Mouse (Mus musculus): ENCODE results near the gene Nos3. TPM values are rescaled to one million over a fixed set of nuclear protein-coding genes. Genes with fewer than 3 reads are reported as not detected.
A peak's percentile ranks its signal among the peaks of the same experiment; 100 is the strongest.

The Nos3 gene
- total RNA-seq, 4 experiments from 2014 or later = 21.4 to 26.9 (median 23.8) TPM

DNA sequence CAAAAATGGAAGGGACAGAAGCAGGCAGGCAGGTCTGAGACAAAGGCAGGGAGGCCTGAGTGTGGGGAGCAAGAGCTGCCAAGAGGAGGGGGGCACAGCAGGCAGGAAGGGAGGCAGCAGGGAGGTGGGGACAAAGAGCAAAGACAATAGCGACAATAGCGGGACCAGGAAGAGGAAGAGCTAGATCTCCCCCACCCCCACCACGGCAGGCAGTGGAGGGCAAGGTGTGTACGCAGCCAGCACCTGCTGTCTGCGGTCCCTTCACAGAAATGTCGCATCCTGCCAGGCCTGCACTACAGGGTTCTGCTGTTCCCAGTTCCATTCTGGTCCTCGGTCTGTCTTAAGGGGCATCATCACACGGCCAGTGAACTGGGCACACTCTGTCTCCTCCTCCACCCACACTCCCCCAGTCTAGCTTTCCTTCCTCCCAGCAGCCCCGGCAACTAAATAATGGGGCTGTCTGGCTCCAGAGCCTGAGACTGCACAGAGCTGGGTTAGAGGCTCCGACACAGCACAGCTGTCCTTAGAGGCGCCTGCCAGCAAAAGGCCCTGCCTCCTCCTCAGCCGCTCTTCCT lies 20.0 kb upstream of the Nos3 start:
- DNase-seq (ENCODE audit: low spot score) = no peak

DNA sequence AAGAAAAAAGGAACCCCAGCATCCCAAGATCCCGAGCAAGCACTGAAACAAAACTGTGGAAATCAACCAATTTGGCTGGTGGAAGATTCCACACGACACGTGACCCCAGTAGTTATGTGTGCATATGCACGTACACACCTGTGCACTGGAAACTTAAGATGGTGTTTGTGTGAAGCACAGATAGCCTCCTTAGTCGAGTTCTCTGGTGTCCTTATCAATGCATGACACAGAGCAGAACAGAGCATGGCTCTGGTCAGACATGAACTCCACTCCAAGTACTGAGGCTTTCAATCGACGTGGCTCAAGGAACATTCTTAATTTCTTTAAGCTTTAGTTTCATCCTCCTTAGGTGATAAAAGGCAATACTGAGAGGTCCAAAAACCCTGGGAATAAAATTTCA lies 18.3 kb upstream of the Nos3 start:
- no peak for DNase-seq (ENCODE audit: low spot score)

DNA sequence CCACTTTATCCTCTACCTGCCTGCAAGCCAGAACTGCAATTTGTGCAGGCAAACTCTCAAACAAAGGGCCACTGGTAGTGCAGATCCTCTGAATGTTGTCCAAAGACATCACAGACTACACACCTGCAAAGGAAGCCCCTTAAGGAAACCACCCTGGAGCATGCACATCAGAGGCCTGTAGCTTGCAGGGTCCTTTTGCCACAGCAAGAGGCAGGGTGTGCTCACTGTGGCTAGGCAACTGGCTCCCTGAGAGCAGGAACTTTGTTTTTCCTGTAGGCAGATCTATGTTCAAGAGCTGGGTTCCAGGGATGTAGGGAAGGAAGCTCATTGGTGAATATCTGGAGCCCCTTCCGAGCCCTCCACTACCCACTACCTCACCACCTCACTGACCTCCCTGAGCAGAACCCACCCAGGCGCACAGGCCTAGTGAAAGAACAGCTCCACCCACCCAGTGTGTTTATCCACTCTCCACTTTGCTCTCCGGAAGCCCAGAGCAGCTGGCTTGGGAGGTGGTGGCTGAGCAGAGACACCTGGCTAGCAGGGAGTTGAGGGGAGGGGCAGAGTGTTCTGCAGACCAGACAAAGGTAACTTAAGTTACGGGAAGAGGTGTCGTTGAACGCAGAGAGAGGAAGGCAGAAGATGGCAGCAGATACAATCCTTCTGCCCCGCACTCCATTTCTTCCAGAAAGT lies 17.3 kb upstream of the Nos3 start:
- DNase-seq (ENCODE audit: low spot score) = no peak

DNA sequence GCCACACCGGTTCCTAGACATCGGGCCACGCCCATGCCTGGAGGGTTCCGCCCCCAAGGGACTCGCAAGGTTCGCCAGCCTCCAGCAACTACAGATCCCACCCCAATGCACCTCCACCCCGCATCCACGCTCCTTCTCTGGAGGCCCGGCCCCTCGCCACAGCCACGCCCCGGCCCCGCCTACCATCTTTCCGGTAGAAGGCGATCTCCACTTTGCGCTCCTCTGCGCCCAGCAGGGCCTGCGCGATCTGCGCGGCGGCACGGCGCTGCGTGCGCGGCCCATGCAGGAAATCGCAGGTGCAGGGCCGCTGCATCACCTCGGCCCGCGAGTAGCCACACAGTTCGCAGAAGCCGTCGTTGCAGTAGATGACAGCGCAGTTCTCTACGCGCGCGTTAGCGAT lies 16.5 kb upstream of the Nos3 start:
- DNase-seq (ENCODE audit: low spot score) = no peak

DNA sequence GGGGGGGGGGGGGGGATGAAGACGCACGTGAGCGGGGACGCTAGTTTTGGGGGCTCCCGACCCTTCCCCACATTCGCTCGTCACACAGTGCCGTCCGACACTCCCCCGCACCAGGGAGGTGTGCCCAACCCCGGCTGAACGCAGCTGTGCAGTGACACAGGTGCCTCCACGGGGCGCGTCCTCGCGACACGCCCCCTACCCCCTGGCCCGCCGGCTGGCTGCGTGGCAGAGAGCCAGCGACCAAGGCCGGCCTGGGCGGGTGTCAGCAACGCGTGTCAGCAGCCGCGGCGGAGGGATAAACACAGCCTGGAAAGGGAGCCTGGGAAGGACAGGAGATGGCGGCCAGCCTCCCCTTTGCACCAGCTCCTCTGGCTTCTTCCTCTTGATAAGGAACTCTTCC lies 16.1 kb upstream of the Nos3 start:
- no peak for DNase-seq (ENCODE audit: low spot score)

DNA sequence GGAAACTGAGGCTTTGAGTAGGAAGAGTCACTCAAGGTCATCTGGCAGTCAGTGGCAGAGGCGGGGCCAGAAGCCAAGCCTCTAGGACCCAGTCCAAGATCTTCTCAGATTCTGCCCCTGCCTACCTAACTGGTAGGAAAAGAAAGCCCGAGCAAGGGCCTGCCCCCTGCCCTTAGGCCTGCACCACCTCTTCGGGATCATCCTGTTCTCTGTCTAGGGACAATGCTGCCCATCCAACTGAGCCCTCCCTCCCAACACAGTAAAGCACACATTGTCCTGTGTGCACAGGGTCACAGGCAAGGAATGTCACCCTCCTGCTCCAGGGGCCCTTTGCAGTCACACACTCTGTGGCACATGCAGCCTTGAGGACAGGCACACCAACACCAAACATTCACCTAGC lies 14.5 kb upstream of the Nos3 start:
- DNase-seq (ENCODE audit: low spot score) = no peak

DNA sequence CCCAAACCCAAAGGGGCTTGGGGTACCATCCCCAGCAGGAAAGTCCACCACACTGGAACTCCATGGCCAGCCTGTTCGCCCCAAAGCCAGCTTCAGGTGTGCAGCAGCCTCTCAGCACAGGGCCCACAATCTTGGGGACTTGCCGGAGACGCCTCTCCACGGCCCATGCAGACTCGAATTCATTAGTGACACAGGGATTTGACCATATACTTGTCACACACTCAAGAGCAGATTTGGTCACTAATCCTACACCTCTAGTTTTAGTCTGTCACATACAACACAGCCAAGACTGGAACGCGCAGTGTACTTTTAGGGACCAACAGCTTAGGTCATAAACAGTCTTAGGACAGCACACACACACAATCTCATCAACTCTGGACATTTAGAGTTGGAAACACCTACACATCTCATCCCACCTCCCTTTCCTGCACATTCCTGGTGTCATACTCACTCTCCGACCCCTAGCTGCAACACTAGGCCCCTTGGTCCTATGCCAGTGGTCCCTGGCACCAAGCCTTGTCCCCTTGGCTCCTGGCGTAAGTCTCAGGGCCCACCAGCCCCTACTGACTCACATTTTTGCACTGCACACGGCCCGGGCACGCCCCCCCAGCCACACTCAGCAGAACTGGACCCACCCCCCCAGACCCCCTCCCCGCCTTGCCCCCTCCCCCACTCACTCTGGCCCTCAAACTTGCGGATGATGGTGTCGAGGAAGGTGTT lies 13.9 kb upstream of the Nos3 start:
- DNase-seq (ENCODE audit: low spot score) = no peak

DNA sequence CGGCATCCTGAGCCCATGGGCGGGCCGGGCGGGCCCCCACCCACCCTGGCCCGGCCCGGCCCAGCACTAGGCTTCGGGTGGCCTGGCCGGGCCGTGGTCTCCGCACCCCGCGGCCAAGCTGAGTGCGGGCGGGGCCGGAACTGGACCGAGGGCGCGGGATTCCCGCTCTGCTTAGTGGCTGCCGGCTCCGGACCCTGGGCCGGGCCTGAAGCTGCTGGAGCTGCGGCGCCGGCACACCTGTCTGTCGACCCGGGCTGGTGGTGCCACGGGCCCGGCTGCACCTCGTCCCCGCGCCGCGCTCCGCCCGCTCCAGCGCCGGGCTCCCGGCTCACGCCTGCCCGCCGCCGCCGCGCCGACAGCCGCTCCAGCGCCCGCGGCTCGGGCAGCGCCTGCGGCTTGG lies 13.3 kb upstream of the Nos3 start, which contains the start of gene Kcnh2:
Kcnh2 (minus strand) TSS at position 327 of the 400 bp plus-strand sequence.
- no peak for DNase-seq (ENCODE audit: low spot score)

DNA sequence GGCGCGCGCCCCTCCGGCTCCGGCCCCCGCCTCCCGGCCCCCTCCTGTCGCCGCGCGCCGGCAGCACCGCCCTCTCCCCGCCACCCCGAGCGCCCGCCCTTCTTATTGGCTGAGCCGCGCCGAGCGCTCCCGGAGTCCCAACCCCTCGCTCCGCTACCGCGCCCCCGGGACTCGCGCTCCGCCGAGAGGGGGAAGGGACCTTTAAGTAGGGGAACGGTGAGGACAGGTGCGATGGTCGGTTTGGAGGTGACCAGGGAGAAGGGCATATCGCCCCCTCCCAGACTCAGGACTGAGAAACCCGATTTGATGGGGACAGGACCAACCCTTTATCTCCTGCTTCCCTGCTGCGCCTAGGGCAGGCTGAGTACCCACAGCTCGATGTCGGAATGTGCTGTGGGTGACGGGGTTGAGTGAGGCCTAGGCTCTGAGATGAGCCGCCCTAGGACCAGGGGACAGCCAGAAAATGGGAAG lies 12.9 kb upstream of the Nos3 start:
- peak; percentile 69 for DNase-seq (ENCODE audit: low spot score)

DNA sequence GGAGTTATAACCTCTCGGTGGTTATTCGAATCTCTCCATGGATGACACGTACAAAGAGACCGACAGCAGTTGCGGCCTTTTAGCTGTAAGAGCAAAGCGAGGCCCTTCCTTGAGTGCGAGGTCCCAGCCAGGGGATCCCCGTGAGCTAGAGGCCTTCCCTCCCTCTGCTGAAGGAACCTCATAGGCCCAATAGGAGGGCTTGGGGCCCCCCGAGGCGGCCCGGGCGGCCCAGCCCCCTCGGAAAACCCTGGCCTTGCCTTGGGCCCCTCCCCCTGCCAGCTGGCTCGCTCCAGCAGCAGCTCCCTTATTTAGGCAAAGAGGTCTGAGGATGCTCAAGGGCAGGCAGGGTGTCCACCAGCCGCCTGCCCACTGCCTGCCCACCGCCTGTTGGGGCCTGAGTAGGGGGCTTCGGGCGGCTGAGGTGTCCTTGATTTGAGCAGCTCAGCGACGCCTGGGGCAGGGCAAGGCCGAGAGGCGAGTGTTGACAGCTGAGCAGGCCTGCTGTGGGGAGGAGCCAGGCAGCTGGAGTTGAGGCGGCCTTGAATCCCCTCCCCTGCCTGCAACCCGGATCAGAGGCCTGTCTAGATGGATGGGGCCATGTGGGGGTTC lies 12.3 kb upstream of the Nos3 start:
- DNase-seq (ENCODE audit: low spot score) = no peak

DNA sequence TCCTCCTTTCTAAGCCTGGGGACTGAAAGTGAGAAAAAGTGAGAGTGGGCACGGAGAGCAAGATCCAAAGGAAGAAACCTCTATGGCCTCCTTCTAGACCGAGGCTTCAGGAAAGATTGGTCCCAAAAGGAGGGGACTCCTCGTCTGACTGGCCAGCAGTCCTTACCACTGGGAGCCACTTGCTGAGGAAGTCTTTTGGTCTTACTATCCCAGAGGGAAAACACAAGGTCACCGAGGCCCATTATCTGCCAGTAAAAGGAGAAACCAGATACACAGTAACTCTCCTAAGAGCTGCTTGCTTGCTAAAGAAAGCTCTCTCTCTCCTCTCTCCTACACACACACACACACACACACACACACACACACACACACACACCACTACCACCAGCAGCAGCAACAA lies 11.3 kb upstream of the Nos3 start:
- DNase-seq (ENCODE audit: low spot score) = no peak

DNA sequence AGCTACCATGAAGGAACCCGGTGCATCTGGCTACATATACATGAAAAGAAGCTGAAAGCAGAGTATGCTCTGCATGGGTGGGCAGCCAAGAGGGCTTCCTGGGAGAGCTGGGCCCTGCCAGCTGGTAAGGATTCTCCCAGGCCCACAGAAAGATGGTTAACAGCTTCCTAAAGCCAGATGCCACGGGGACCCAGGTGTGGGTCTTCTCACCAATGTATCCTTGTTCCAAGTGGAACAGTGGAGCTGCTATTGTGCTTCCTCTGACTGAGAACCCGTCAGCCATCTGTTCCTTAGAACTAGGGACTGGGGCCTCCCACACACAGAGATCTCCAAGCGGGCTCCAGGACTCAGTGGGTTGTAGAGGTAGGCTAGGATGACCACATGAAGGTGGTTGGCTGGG lies 7.8 kb upstream of the Nos3 start:
- no peak for DNase-seq (ENCODE audit: low spot score)

DNA sequence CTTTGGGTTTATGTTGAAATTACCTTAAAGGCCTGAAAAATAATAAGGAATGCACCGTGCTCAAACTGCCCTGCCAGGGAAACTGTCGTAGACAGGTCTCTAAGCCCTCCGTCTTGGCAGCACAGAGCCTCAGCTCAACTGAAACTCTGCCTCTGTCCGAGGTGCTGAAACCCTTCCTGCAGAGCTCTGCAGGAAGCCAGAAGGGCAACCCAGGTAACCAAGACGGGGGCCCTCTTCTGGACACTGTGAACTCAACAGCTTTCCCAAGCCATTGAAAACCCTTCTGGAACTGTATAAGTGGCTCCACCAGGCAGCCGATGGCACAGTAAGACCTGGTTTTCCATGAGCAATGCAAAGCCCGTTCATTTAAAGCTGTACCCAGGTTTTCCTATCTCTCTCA lies 7.1 kb upstream of the Nos3 start:
- peak; percentile 59 for DNase-seq (ENCODE audit: low spot score)

DNA sequence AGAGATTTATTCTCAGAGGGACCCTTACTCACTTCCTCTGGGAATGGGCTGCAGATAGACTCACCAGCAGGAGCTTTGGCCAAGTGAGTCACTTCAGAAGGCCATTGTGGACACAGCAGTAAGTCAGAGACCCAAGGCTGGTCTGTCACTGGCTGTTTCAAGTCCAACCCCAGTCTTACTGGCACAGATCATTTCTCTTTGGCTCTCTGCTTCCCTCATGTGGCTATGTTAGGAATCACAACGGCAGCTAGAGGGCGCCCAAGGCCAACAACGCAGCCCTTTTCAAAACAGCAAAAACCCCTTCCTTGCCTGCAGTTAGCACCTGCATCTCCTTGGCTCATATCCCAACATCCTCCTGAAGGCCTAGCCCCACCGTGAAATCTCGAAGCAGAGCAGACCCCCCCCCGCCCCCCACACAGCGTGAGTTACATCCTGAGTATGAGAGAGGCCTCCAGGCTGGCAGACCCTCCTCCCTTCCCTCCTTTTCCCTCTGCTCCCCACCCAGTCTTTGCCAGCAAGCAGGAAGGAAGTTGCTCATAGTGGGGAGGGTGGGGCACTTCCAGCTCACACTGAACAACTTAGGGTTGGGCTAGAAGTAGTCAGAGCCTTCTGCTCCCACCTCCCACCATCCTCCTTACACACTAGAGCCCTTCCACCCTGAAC lies 3.7 kb upstream of the Nos3 start:
- peak; percentile 88 for DNase-seq (ENCODE audit: low spot score)

DNA sequence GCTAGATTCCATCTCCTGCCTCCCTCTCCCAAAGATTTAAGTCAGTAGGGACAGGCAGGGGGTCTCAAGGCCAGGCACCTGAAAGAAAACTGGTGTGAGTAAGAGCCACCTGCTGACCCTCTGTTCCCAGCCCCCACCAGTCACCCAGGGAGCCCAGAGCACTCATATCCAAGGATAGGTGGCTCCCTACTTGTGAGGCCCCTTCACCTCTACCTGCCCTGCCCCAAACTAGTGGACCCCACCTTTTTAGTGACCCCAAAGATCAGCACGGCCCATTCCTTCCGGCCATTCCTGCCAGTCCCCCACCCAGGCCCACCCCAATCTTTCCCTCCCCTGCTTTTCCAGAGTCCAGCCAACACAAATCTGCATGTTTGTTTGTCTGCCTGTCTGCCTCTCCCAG lies 1.1 kb upstream of the Nos3 start:
- no peak for DNase-seq (ENCODE audit: low spot score)

DNA sequence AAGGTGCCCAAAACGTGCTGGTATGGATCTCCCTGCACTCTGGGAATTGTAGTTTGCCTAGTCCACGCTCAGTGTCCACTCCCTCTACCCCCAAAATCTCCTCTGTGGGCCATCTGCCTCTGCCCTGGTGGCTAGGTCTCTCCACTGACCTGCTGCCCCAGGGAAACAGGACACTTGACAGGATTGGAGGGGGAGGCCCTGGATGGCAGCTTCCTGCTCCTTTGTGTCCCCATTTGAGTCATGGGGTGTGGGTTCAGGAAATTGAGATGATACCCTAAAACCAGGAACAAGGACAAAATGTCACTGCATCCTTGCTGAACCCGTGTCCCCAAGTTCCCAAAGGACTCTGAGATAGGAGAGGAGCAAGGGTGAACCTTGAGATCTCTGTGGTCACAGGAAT lies 549 bp upstream of the Nos3 start:
- no peak for DNase-seq (ENCODE audit: low spot score)

DNA sequence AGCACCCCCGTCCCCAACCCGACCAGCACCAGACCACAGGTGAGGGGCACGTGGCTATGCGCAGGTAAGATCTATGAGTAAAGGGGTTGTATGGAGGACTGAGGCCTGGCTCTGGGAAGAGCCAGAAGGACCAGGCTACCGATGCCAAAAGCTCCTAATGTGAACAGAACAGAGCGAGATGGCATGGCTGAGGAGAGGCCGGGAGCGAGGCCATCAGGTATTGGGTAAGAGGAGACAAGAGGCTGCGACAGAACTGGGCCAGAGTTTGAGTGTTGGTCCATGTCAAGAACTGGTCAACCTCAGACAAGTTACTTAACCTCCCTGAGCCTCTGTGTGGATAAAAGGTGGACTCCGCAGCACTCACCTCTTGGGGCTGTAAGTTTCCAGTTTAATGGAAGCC lies 353 bp downstream of the Nos3 start:
- no peak for DNase-seq (ENCODE audit: low spot score)

DNA sequence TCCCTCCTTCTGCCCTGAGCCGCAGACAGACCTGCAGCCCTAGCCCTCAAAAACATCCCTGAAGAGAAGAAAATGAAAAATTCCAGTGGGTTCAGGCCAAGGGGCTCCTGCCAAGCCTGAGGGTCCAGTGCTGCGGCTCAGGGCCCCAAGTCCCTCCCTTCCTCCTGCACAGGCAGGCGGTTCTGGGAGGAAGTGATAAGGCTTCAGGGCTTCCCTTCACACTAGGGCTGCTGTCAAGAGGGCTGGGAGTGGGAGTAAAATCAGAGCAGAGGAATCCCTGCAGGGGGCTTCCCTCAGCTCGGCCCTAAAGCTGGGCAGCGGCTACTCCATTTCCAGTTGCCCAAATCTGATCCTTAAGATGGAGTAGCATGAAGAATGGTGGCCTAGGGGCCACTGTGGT lies 918 bp downstream of the Nos3 start:
- DNase-seq (ENCODE audit: low spot score) = no peak

DNA sequence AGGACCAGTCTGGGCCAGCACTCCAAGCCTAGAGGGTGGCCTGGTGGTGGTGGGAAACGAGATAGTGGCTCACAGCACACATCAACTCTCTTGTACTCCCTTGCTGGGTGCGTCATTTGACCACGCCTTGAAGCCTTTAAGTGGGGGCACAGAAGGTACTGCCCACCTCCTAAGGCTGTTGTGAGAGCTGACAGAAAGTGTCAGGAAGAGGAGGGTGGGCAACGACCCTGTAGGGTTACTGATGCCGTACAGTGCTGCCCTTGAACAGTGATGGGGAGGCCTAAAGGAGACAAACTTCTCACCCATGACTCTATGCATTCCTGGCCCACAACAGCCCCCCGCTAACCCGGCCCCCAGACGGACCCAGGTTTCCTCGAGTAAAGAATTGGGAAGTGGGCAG lies 1.8 kb downstream of the Nos3 start:
- DNase-seq (ENCODE audit: low spot score) = no peak

DNA sequence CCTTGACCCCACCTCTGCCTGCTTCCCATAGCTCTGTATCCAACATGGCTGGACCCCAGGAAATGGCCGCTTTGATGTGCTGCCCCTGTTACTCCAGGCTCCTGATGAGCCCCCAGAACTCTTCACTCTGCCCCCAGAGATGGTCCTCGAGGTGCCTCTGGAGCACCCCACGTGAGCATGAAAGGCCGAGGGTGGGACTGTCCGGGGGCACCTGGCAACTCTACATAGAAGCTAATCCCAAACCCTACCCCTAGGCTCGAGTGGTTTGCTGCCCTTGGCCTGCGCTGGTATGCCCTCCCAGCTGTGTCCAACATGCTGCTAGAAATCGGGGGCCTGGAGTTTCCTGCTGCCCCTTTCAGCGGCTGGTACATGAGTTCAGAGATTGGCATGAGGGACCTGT lies 5.2 kb downstream of the Nos3 start:
- no peak for DNase-seq (ENCODE audit: low spot score)

DNA sequence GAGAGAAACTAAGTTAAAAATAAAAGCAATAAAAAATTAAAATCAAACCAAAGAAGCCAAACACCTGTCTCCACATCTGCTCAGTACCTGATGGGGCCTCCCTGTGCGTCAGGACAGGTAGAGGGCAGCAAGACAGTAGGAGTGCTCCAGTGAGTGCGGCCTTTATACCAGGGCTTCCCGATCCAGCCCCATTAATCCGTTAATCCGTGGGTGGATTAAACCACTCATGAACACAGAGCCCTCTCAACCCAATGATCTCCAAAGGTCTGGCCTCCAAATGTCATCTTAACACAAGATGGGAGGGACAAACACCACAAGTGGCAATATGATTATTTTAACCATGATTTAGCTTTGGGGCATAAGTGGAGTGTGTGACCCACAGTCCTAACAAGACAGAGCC lies 9.2 kb downstream of the Nos3 start:
- no peak for DNase-seq (ENCODE audit: low spot score)

DNA sequence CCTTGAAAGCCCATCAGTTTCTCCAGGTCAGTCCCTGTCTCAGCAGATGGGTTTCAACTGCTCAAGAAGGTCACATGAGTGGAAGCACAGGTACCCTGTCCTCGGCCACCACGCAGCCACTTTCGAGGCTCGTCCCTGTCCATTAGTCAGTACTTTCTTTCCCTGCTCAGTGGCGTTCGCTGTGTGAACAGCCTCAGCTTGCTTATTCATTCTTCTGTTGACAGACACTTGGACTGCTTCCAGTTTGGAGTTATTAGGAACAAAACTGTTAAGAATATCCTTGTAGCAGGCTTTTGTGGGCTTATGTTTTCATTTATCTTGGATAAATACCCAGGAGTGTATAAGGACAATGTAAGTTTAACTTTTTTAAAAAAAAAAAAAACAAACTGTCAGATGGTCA lies 9.6 kb downstream of the Nos3 start:
- DNase-seq (ENCODE audit: low spot score) = no peak
